Comparison of ENCODE assay signal across 9 mouse cellular contexts in genomic region chr4:80002738-80003635, GRCm38 (mm10).
DNase-seq lines count a peak whose midpoint lies in the region; ATAC-seq and TF ChIP-seq lines count a peak whose summit lies in the region.
"Had no signal": no experiment of that assay in that cellular context is flagged by ENCODE, and none has a peak within 500 bp of the region (broad histone marks: within the 10 kb centered on the region; RNA-seq: fewer than 3 reads in every experiment).

No protein-coding gene starts in this region.

- H3K4me2 ChIP-seq in kidney, postnatal 0 days (ENCODE audit: low read length) = no peak overlapping the region
- no peak overlapping the region for H3K4me2 ChIP-seq in embryonic facial prominence, embryonic 14.5 days (ENCODE audit: low read depth, low read length)
- no peak overlapping the region for H3K4me2 ChIP-seq in intestine, embryonic 15.5 days (replicated peaks)

- no peaks in the 10 kb centered on the region for H3K9me3 ChIP-seq in kidney, postnatal 0 days (replicated peaks; ENCODE audit: low read length)
- H3K9me3 ChIP-seq in embryonic facial prominence, embryonic 14.5 days (ENCODE audit: control insufficient read depth, low read length) = no peaks in the 10 kb centered on the region
- H3K9me3 ChIP-seq in intestine, embryonic 15.5 days = no peaks in the 10 kb centered on the region

- no peak for DNase-seq in kidney, postnatal 0 days (ENCODE audit: low spot score)
- no peak for DNase-seq in kidney, adult 9 months
- no peak for DNase-seq in embryonic facial prominence, embryonic 14.5 days (ENCODE audit: low spot score)
- no peak for DNase-seq in adipocyte (ENCODE audit: low spot score)
- no peak for DNase-seq in layer of hippocampus, adult 11-12 months (ENCODE audit: low spot score)
- DNase-seq in ovary, postnatal 36 days (ENCODE audit: low spot score) = no peak
- DNase-seq: gastrocnemius, adult 2 months had no signal

- H3K27me3 ChIP-seq in kidney, postnatal 0 days (ENCODE audit: insufficient read depth, low read length) = no peaks in the 10 kb centered on the region
- H3K27me3 ChIP-seq in embryonic facial prominence, embryonic 14.5 days (replicated peaks; ENCODE audit: control insufficient read depth, insufficient read depth, low read length) = no peaks in the 10 kb centered on the region
- no peaks in the 10 kb centered on the region for H3K27me3 ChIP-seq in intestine, embryonic 15.5 days (replicated peaks)

- H3K4me3 ChIP-seq in kidney, postnatal 0 days (replicated peaks; ENCODE audit: low read depth, low read length) = no peak overlapping the region
- H3K4me3 ChIP-seq in embryonic facial prominence, embryonic 14.5 days (ENCODE audit: low read depth, low read length) = no peak overlapping the region
- H3K4me3 ChIP-seq in intestine, embryonic 15.5 days (replicated peaks) = no peak overlapping the region
- H3K4me3 ChIP-seq: gastrocnemius, adult 2 months had no signal

- WGBS in kidney, postnatal 0 days = 88% methylated on average over 14 of the region's 14 CpGs
- 90% methylated on average over 14 of the region's 14 CpGs for WGBS in embryonic facial prominence, embryonic 14.5 days
- WGBS in intestine, embryonic 15.5 days = 91% methylated on average over 14 of the region's 14 CpGs

- no peaks in the 10 kb centered on the region for H3K4me1 ChIP-seq in kidney, postnatal 0 days (replicated peaks; ENCODE audit: insufficient read depth, low read length)
- no peaks in the 10 kb centered on the region for H3K4me1 ChIP-seq in embryonic facial prominence, embryonic 14.5 days (ENCODE audit: control insufficient read depth, insufficient read depth, low read length)
- H3K4me1 ChIP-seq in intestine, embryonic 15.5 days (replicated peaks) = no peaks in the 10 kb centered on the region

- H3K27ac ChIP-seq in kidney, postnatal 0 days = no peak overlapping the region
- no peak overlapping the region for H3K27ac ChIP-seq in embryonic facial prominence, embryonic 14.5 days (replicated peaks; ENCODE audit: low read depth, low read length)
- no peak overlapping the region for H3K27ac ChIP-seq in intestine, embryonic 15.5 days
- H3K27ac ChIP-seq: gastrocnemius, adult 2 months had no signal

- H3K36me3 ChIP-seq in kidney, postnatal 0 days (ENCODE audit: insufficient read depth, low read length) = no peaks in the 10 kb centered on the region
- no peaks in the 10 kb centered on the region for H3K36me3 ChIP-seq in embryonic facial prominence, embryonic 14.5 days (ENCODE audit: control insufficient read depth, insufficient read depth, low read length)
- H3K36me3 ChIP-seq in intestine, embryonic 15.5 days = no peaks in the 10 kb centered on the region

- TF ChIP-seq CTCF in kidney, postnatal 0 days (IDR thresholded peaks at IDR 0.05; ENCODE audit: low read depth) = no peak

- peak; percentile 100 for ATAC-seq in kidney, postnatal 0 days (replicated peaks; ENCODE audit: low FRiP score, low read depth)
- ATAC-seq in embryonic facial prominence, embryonic 14.5 days (ENCODE audit: low read depth) = peak; percentile 100
- peak; percentile 100 for ATAC-seq in intestine, embryonic 15.5 days
- peak; percentile 100 for ATAC-seq in monocyte, adult 5-6 weeks (replicated peaks; ENCODE audit: insufficient number of reproducible peaks, low FRiP score, low TSS enrichment, poor library complexity, severe bottlenecking)

- H3K9ac ChIP-seq in kidney, postnatal 0 days (ENCODE audit: low read depth, low read length) = no peak overlapping the region
- no peak overlapping the region for H3K9ac ChIP-seq in embryonic facial prominence, embryonic 14.5 days (ENCODE audit: low read depth, low read length)
- H3K9ac ChIP-seq in intestine, embryonic 15.5 days = no peak overlapping the region
